Mouse (Mus musculus) cerebellum, adult 2 months (tissue): ENCODE measurements around the gene Myh8. TPM values are rescaled to one million over a fixed set of nuclear protein-coding genes. Genes with fewer than 3 reads are reported as not detected.
A peak's percentile ranks its signal among the peaks of the same experiment; 100 is the strongest.

Experiments used
- DNase-seq, 2 experiments: peaks; one replicate each; pipeline ENCODE4 v3.0.0; 2021
- H3K27ac ChIP-seq: fragments of 200-500 bp; 2 replicates; pipeline ENCODE4 v1.5.1; 2012; ENCODE audit warnings: low read length, control low read depth, inconsistent platforms; ENCODE audit not compliant: insufficient read depth
- H3K27me3 ChIP-seq: fragments of 200-500 bp; 2 replicates; pipeline ENCODE4 v1.6.1; 2012; ENCODE audit warnings: inconsistent platforms, mild to moderate bottlenecking, low read length, moderate library complexity; ENCODE audit not compliant: control insufficient read depth, insufficient read depth
- H3K4me1 ChIP-seq: fragments of 200-500 bp; 2 replicates; pipeline ENCODE4 v1.6.1; 2011; ENCODE audit warnings: low read length; ENCODE audit not compliant: control insufficient read depth, insufficient read depth
- H3K4me3 ChIP-seq: fragments of 200-500 bp; replicated peaks from 2 replicates; pipeline ENCODE3; 2011; ENCODE audit warnings: mild to moderate bottlenecking, low read depth, low read length, control low read depth; ENCODE audit not compliant: insufficient read depth
- CTCF ChIP-seq: fragments of 200-500 bp; IDR thresholded peaks from 2 replicates; pipeline ENCODE4 v1.5.1; 2011; ENCODE audit warnings: low read depth, mild to moderate bottlenecking, control low read depth, low read length, moderate library complexity, borderline replicate concordance; ENCODE audit not compliant: insufficient read depth
- POLR2A ChIP-seq: fragments of 200-500 bp; IDR thresholded peaks from 2 replicates; pipeline ENCODE4 v1.6.1; 2011; ENCODE audit warnings: low read length, control low read depth, borderline replicate concordance; ENCODE audit not compliant: insufficient read depth
- WGBS: fragments of 180-500 bp; shearing (Covaris S2); methylation state at CpG from one replicate; pipeline ENCODE4 v1.1.7; 2018; 5-methylcytosine and 5-hydroxymethylcytosine counted together
- polyA plus RNA-seq: library from polyadenylated mRNA; depleted of rRNA; stranded (reverse); fragments of >200 nt; gene quantifications from 2 replicates; pipeline ENCODE4 v1.2.3, GENCODE M21; 2012; rRNA removed

Gene Myh8
- 0.03 TPM in 2 replicates for polyA plus RNA-seq

DNA sequence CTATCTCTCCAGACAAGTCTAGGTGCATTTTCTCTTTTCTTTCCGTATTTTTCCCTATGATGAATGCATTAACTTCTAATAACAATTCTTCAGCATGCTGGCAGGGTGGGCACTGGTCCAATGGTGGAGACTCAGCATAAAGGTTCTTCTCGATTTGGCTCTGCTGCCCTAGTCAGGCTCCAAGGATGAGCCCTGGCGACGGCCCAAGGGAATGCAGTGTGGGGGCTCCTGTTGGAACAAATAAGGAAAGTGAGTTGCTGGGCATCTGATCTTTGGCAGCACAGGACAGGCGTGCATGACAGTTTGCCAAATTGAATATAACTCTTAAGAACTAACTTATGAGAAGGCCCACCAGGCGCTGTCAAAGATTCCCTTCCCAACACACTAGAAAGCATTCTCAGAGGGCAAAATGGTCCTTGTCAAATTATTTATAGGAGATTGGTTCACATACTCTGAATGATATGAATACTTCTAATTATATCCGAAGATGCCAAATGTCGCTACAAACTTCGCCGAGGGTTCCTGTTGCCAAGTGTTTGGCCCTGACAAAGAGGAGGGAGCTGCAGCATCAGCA is at the start of gene Myh8:
Gene Myh8 (plus strand): TSS at position 524 of the 574 bp plus-strand sequence.
- Histone ChIP-seq H3K27ac (no peak within 1 kb of the TSS), H3K4me1 (no peaks in the 10 kb centered on the region), H3K4me3 (no peak within 1 kb of the TSS), H3K27me3 (no peaks in the 10 kb centered on the region)
- WGBS, result 19% methylated on average over 10 of the region's 10 CpGs
- TF ChIP-seq CTCF (no peak), POLR2A (no peak)
- DNase-seq, result peak; percentile 17 to 28

DNA sequence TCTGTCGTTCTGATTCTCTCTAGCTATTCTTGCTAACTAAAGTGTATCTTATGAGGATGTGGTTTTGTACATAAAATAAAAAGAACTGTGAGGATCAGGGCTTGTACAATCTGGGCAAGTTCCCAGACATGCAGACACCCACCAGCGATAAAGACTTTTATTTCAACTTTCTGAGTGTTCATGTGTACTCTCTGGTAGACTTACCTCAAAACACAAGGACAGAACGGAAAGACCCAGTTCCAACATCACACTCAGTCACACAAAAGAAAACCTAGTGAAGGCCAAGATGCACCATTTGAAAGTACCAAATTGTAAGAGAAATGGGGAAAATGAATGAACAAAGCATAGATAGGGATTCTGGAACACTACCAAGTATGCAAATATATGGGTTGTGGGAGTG is 48.2 kb upstream of the Myh8 start:
- Histone ChIP-seq H3K27me3 (no peaks in the 10 kb centered on the region), H3K27ac (no peak overlapping the region), H3K4me1 (no peaks in the 10 kb centered on the region), H3K4me3 (no peak overlapping the region)
- TF ChIP-seq CTCF, result no peak
- no peak for TF ChIP-seq POLR2A
- no peak for DNase-seq
- WGBS, result 40% methylated on average over 3 of the region's 3 CpGs

DNA sequence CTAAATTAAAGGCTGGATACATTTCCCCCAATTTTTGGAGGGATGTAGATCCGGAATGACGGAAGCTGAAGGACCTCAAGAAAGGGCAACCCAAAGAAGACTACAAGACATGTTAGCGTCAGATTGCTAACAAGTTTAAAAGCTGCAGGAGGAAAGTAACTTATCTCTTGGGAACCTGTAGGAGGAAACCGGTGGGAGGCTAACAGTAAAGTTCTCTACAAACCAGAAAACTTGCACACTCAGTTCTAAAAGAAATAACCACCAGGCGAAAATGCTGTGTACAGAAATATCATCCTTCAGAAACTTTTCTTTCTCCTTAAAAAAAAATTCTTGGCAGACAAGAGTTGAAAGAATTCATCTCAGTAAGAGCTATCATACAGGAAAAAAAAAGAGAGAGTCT is 47.8 kb upstream of the Myh8 start:
- 61% methylated on average over 5 of the region's 5 CpGs for WGBS
- DNase-seq, result no peak
- Histone ChIP-seq H3K27me3 (no peaks in the 10 kb centered on the region), H3K27ac (no peak overlapping the region), H3K4me3 (no peak overlapping the region), H3K4me1 (no peaks in the 10 kb centered on the region)
- TF ChIP-seq CTCF, result no peak
- no peak for TF ChIP-seq POLR2A

DNA sequence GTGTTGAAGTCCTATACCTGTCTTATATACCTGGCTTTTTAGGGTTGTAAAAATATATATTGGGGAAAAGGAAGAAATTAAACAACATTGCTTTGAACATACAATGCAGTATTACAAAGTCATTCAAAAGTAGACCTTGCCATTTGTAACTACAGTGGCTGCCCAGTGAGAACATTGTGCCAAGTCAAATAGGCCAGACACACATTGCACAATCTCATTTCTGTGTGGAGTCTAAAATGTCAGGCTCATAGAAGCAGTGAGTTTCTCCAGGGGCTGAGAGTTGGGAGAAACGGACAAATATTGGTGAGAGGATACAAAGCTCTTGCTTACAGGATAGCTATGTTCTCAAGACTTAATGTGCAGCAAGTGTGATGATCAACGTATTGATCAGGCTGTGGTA is 47.0 kb upstream of the Myh8 start:
- Histone ChIP-seq H3K4me1 (no peaks in the 10 kb centered on the region), H3K27me3 (no peaks in the 10 kb centered on the region), H3K27ac (no peak overlapping the region), H3K4me3 (no peak overlapping the region)
- no peak for DNase-seq
- TF ChIP-seq CTCF, result no peak
- TF ChIP-seq POLR2A, result no peak
- 72% methylated on average over 2 of the region's 2 CpGs for WGBS

DNA sequence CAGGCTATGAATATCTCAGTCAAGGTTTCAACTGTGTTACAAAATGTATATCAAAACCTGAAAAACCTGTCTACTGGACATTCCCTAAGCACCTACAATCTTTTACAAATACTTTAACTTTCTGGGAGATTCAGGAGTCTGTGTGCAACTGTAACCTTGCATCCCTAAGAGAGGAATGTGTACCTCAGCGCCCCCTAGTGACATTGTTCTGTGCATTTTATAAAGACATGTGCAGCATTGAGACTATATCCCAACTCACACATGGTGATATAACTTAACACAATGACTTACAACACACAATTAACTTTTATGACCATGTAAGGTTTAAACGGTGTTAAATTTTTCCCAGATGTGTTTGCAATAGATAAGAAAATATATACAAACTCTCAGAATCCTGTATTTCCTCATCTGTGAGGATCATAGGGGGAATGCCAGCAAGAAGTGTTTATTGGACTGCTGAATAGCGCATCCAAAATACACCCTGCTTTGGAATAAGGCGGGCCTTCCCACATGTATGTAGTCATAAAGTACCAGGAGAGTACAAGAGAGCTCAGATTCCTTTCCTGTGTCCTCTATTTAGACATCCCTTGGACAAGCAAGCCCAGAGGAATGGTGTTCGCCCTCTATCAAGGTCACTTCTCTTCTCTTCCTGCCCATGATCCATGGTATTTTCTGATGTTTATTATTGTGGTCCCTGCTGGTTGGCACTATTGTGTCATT is 41.1 kb upstream of the Myh8 start:
- Histone ChIP-seq H3K27ac (no peak overlapping the region), H3K27me3 (no peaks in the 10 kb centered on the region), H3K4me1 (no peaks in the 10 kb centered on the region), H3K4me3 (no peak overlapping the region)
- no peak for TF ChIP-seq POLR2A
- no peak for TF ChIP-seq CTCF
- WGBS, result 72% methylated on average over 5 of the region's 5 CpGs
- DNase-seq, result peak in 1 of 2 experiments; percentile 7

DNA sequence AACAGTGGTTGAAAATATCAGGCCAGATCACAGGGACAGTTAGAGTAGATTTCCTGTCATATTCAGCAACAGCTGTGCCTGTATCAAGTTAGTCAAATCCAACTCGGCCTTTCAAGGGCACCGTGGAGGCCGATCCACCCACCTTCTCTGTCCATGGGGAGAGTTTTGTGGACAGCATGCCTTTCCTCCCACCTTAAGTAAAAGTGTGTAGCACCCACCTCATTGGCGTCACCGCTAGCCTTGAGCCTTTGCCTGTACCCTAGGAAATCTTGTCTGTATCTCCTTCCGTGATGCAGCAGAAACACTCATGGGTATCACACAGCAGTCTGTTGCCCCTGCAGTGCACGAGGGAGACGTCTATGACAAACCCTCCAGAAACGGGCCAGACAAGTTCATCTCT is 40.1 kb upstream of the Myh8 start:
- no peak overlapping the region for H3K4me3 ChIP-seq
- no peak overlapping the region for H3K27ac ChIP-seq
- H3K4me1 ChIP-seq, result no peaks in the 10 kb centered on the region
- WGBS, result 75% methylated on average over 9 of the region's 9 CpGs
- no peak for DNase-seq
- H3K27me3 ChIP-seq, result no peaks in the 10 kb centered on the region
- TF ChIP-seq CTCF (no peak), POLR2A (no peak)

DNA sequence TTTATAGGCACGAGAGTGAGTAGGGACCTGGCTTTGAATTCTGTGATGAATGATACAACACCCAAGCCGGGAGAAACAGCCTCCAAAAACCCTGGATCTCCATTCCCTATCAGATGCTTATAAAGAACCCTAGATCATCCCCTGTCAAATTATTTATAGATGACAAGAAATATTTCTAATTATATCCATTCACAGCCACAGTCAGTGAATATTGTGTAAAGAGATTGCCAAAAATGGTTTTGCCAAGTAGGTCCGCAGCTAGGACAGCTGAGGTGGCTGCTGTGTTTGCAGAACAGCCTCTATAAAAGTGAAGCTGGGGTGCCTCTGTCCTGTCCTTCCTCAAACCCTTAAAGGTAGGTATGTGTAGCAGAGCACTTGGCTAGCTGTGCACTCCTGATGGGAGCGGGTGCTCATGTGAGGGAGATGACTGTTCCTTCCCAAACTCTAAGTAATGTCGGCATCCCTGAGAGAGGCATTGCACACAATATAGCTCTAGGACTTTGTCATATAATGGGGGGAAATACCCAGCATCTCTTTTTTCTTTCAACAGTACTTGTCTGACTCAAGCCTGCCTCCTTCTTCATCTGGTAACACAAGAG is 39.3 kb upstream of the Myh8 start, which contains the start of gene Myh4:
Gene Myh4 (plus strand): TSS at position 549 of the 599 bp plus-strand sequence.
- 56% methylated on average over 5 of the region's 5 CpGs for WGBS
- H3K27me3 ChIP-seq, result no peaks in the 10 kb centered on the region
- TF ChIP-seq POLR2A (no peak), CTCF (no peak)
- no peak for DNase-seq
- H3K4me1 ChIP-seq, result no peaks in the 10 kb centered on the region
- no peak within 1 kb of the TSS for H3K27ac ChIP-seq
- no peak within 1 kb of the TSS for H3K4me3 ChIP-seq

DNA sequence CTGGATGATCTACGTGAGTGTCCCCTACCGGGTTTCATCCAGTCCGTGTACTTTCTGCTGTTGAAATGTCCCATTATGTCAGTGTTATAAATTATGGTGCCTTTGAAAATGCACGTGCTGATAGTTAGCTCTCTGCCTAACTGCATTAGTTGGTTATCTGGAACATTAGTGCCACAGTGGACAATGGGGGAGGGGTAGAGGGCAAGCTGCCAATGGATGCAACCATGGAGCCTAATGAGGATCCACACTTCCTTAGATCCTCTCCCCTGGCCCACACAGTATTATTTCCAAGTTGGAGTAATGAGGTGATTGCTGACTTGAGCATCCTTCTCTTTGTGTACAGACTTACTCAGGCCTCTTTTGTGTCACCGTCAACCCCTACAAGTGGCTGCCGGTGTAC is 35.9 kb upstream of the Myh8 start:
- no peak for TF ChIP-seq CTCF
- no peak for TF ChIP-seq POLR2A
- Histone ChIP-seq H3K4me1 (no peaks in the 10 kb centered on the region), H3K27ac (no peak overlapping the region), H3K4me3 (no peak overlapping the region), H3K27me3 (no peaks in the 10 kb centered on the region)
- WGBS, result 89% methylated on average over 6 of the region's 6 CpGs
- DNase-seq, result no peak
